ENCODE assay signal across 28 mouse cellular contexts in genomic region chr7:100130592-100130991, GRCm38 (mm10). TPM values are rescaled to one million over a fixed set of nuclear protein-coding genes. Genes with fewer than 3 reads are reported as not detected.
"Had no signal": no experiment of that assay in that cellular context is flagged by ENCODE, and none has a peak within 500 bp of the region (broad histone marks: within the 10 kb centered on the region; RNA-seq: fewer than 3 reads in every experiment).

No protein-coding gene starts in this region.

- H3K9me3 ChIP-seq: heart, embryonic 13.5 days; heart, embryonic 15.5 days; hindbrain, embryonic 13.5 days; hindbrain, embryonic 15.5 days; intestine, embryonic 15.5 days; limb, embryonic 13.5 days; limb, embryonic 15.5 days; liver, embryonic 12.5 days had no signal

- H3K4me1 ChIP-seq: heart, embryonic 13.5 days; heart, embryonic 15.5 days; hindbrain, embryonic 13.5 days; hindbrain, embryonic 15.5 days; intestine, embryonic 15.5 days; limb, embryonic 13.5 days; limb, embryonic 15.5 days; liver, embryonic 12.5 days had no signal

- ATAC-seq: forebrain, embryonic 16.5 days; hindbrain, postnatal 0 days; intestine, embryonic 15.5 days; liver, embryonic 12.5 days had no signal

- H3K4me2 ChIP-seq: heart, embryonic 11.5 days; heart, embryonic 13.5 days; heart, embryonic 15.5 days; hindbrain, embryonic 13.5 days; hindbrain, embryonic 15.5 days; intestine, embryonic 15.5 days; limb, embryonic 13.5 days; limb, embryonic 15.5 days; liver, embryonic 12.5 days had no signal

- H3K27ac ChIP-seq: gastrocnemius, adult 2 months; heart, adult 2 months; heart, embryonic 13.5 days; heart, embryonic 15.5 days; hindbrain, embryonic 13.5 days; hindbrain, embryonic 15.5 days; hindbrain, postnatal 0 days; intestine, embryonic 15.5 days; limb, embryonic 13.5 days; limb, embryonic 15.5 days; liver, embryonic 12.5 days; liver, embryonic 14.5 days had no signal

- H3K9ac ChIP-seq: heart, embryonic 13.5 days; heart, embryonic 15.5 days; hindbrain, embryonic 13.5 days; hindbrain, embryonic 15.5 days; intestine, embryonic 15.5 days; limb, embryonic 13.5 days; limb, embryonic 15.5 days; liver, embryonic 12.5 days; liver, embryonic 14.5 days had no signal

- H3K4me3 ChIP-seq: gastrocnemius, adult 2 months; heart, adult 2 months; heart, embryonic 13.5 days; heart, embryonic 15.5 days; hindbrain, embryonic 13.5 days; hindbrain, embryonic 15.5 days; intestine, embryonic 15.5 days; limb, embryonic 13.5 days; limb, embryonic 15.5 days; liver, embryonic 12.5 days had no signal

- H3K36me3 ChIP-seq: heart, embryonic 13.5 days; heart, embryonic 15.5 days; hindbrain, embryonic 13.5 days; hindbrain, embryonic 15.5 days; intestine, embryonic 15.5 days; limb, embryonic 13.5 days; limb, embryonic 15.5 days; liver, embryonic 12.5 days had no signal

- DNase-seq: gastrocnemius, adult 2 months; gastrocnemius, postnatal 10 days; gastrocnemius, postnatal 25 days; heart, adult 2 months; heart, postnatal 14 days; heart, postnatal 4 days; kidney, adult 18-20 months; kidney, adult 8-10 months; kidney, postnatal 14 days; kidney, postnatal 36 days; layer of hippocampus, adult 9-11 months; layer of hippocampus, postnatal 36 days; left cerebral cortex, postnatal 4 days had no signal

- H3K27me3 ChIP-seq: heart, embryonic 13.5 days; heart, embryonic 15.5 days; hindbrain, embryonic 13.5 days; hindbrain, embryonic 15.5 days; intestine, embryonic 15.5 days; limb, embryonic 13.5 days; limb, embryonic 15.5 days had no signal

RNA-seq across cellular contexts. Expression of gene Kcne3, which starts 45.7 kb away (rescaled TPM):
- total RNA-seq: hindbrain, postnatal 0 days; layer of hippocampus, postnatal 14 days; layer of hippocampus, postnatal 36 days; left cerebral cortex, postnatal 10 days; left cerebral cortex, postnatal 25 days; left cerebral cortex, postnatal 4 days had no signal
